Mouse (Mus musculus): ENCODE results near the gene Gemin4. TPM values are rescaled to one million over a fixed set of nuclear protein-coding genes. Genes with fewer than 3 reads are reported as not detected.

Gene Gemin4
- polyA plus RNA-seq (2015; fragmentation: Nextera tagmentation; extraction: Ambion mirVana): 28.3 and 37.0 TPM in 2 replicates

- Histone ChIP-seq H3K4me3 (peak within 1 kb of the TSS; percentile 88), H3K27me3 (no peaks in the 10 kb centered on the region), H3K36me3 (peaks cover 21% of the 10 kb centered on the region), H3K4me1 (peaks cover 20% of the 10 kb centered on the region; the same call in 1 of the 2 replicates), H3K9me3 (no peaks in the 10 kb centered on the region), H3K9ac (peak within 1 kb of the TSS; percentile 95), H3K27ac (peak within 1 kb of the TSS; percentile 95), H3K4me2 (peak within 1 kb of the TSS; percentile 77)
- WGBS: 0% methylated on average over 35 of the region's 35 CpGs
- peak; percentile 95 for ATAC-seq (ENCODE audit: borderline replicate concordance, extremely low read depth, low FRiP score, low TSS enrichment)
Observed at GRCm38 (mm10) chr11:76217390-76217800, at the start of gene Gemin4, which contains the start of gene Dbil5. Gene Gemin4 (minus strand): TSS chr11:76217664. Gene Dbil5 (plus strand): TSS chr11:76217608.

GRCm38 (mm10) chr11:76262611-76263351 lies 45.3 kb upstream of the Gemin4 start:
- Histone ChIP-seq H3K4me3 (no peak overlapping the region), H3K27ac (no peak overlapping the region), H3K9me3 (no peaks in the 10 kb centered on the region), H3K9ac (no peak overlapping the region), H3K4me1 (no peaks in the 10 kb centered on the region), H3K4me2 (no peak overlapping the region), H3K36me3 (no peaks in the 10 kb centered on the region), H3K27me3 (no peaks in the 10 kb centered on the region)
- ATAC-seq (ENCODE audit: borderline replicate concordance, extremely low read depth, low FRiP score, low TSS enrichment): no peak
- WGBS: 23% methylated on average over 19 of the region's 19 CpGs

- H3K9ac ChIP-seq: no peak overlapping the region
- H3K4me3 ChIP-seq: no peak overlapping the region
- no peaks in the 10 kb centered on the region for H3K36me3 ChIP-seq
- ATAC-seq (ENCODE audit: borderline replicate concordance, extremely low read depth, low FRiP score, low TSS enrichment): no peak
- H3K27ac ChIP-seq: no peak overlapping the region
- H3K27me3 ChIP-seq: no peaks in the 10 kb centered on the region
- no peaks in the 10 kb centered on the region for H3K9me3 ChIP-seq
- no peaks in the 10 kb centered on the region for H3K4me1 ChIP-seq
- H3K4me2 ChIP-seq: no peak overlapping the region
- 76% methylated on average over 12 of the region's 12 CpGs for WGBS
Observed at GRCm38 (mm10) chr11:76261224-76261623, 43.8 kb upstream of the Gemin4 start.

GRCm38 (mm10) chr11:76260208-76261050 lies 43.0 kb upstream of the Gemin4 start:
- Histone ChIP-seq H3K27ac (no peak overlapping the region), H3K36me3 (no peaks in the 10 kb centered on the region), H3K9me3 (no peaks in the 10 kb centered on the region), H3K4me2 (no peak overlapping the region), H3K4me3 (no peak overlapping the region), H3K9ac (no peak overlapping the region), H3K27me3 (no peaks in the 10 kb centered on the region), H3K4me1 (no peaks in the 10 kb centered on the region)
- WGBS: 72% methylated on average over 10 of the region's 10 CpGs
- ATAC-seq (ENCODE audit: borderline replicate concordance, extremely low read depth, low FRiP score, low TSS enrichment): no peak

GRCm38 (mm10) chr11:76258511-76258910 lies 41.0 kb upstream of the Gemin4 start:
- Histone ChIP-seq H3K9ac (no peak overlapping the region), H3K36me3 (no peaks in the 10 kb centered on the region), H3K9me3 (no peaks in the 10 kb centered on the region), H3K4me2 (no peak overlapping the region), H3K4me3 (no peak overlapping the region), H3K4me1 (no peaks in the 10 kb centered on the region; the same call in 1 of the 2 replicates), H3K27me3 (no peaks in the 10 kb centered on the region), H3K27ac (no peak overlapping the region)
- 73% methylated on average over 5 of the region's 6 CpGs for WGBS
- no peak for ATAC-seq (ENCODE audit: borderline replicate concordance, extremely low read depth, low FRiP score, low TSS enrichment)

- WGBS: 71% methylated on average over 4 of the region's 4 CpGs
- H3K27ac ChIP-seq: no peak overlapping the region
- no peaks in the 10 kb centered on the region for H3K9me3 ChIP-seq
- H3K4me3 ChIP-seq: no peak overlapping the region
- no peaks in the 10 kb centered on the region for H3K27me3 ChIP-seq
- H3K4me1 ChIP-seq: no peaks in the 10 kb centered on the region; the same call in 1 of the 2 replicates
- ATAC-seq (ENCODE audit: borderline replicate concordance, extremely low read depth, low FRiP score, low TSS enrichment): no peak
- H3K36me3 ChIP-seq: no peaks in the 10 kb centered on the region
- no peak overlapping the region for H3K4me2 ChIP-seq
- no peak overlapping the region for H3K9ac ChIP-seq
Observed at GRCm38 (mm10) chr11:76257386-76257785, 39.9 kb upstream of the Gemin4 start.

GRCm38 (mm10) chr11:76256129-76256528 lies 38.7 kb upstream of the Gemin4 start:
- no peak for ATAC-seq (ENCODE audit: borderline replicate concordance, extremely low read depth, low FRiP score, low TSS enrichment)
- Histone ChIP-seq H3K4me3 (no peak overlapping the region), H3K27ac (no peak overlapping the region), H3K9ac (no peak overlapping the region), H3K4me2 (no peak overlapping the region), H3K36me3 (no peaks in the 10 kb centered on the region), H3K27me3 (no peaks in the 10 kb centered on the region), H3K9me3 (no peaks in the 10 kb centered on the region), H3K4me1 (no peaks in the 10 kb centered on the region; the same call in 1 of the 2 replicates)
- 45% methylated on average over 5 of the region's 5 CpGs for WGBS

- Histone ChIP-seq H3K4me3 (no peak overlapping the region), H3K4me1 (no peaks in the 10 kb centered on the region; the same call in 1 of the 2 replicates), H3K9me3 (no peaks in the 10 kb centered on the region), H3K36me3 (no peaks in the 10 kb centered on the region), H3K4me2 (no peak overlapping the region), H3K27me3 (no peaks in the 10 kb centered on the region), H3K27ac (no peak overlapping the region), H3K9ac (no peak overlapping the region)
- ATAC-seq (ENCODE audit: borderline replicate concordance, extremely low read depth, low FRiP score, low TSS enrichment): no peak
- WGBS: 57% methylated on average over 4 of the region's 4 CpGs
Observed at GRCm38 (mm10) chr11:76255431-76256001, 38.1 kb upstream of the Gemin4 start.

GRCm38 (mm10) chr11:76253918-76254264 lies 36.4 kb upstream of the Gemin4 start:
- 59% methylated on average over 4 of the region's 4 CpGs for WGBS
- no peak overlapping the region for H3K4me2 ChIP-seq
- peak; percentile 68; the same call in 1 of the 2 replicates for ATAC-seq (ENCODE audit: borderline replicate concordance, extremely low read depth, low FRiP score, low TSS enrichment)
- H3K4me1 ChIP-seq: no peaks in the 10 kb centered on the region; the same call in 1 of the 2 replicates
- H3K4me3 ChIP-seq: no peak overlapping the region
- no peaks in the 10 kb centered on the region for H3K9me3 ChIP-seq
- peaks cover 13% of the 10 kb centered on the region for H3K36me3 ChIP-seq
- H3K9ac ChIP-seq: no peak overlapping the region
- H3K27me3 ChIP-seq: no peaks in the 10 kb centered on the region
- H3K27ac ChIP-seq: peak overlapping the region; percentile 20; the same call in 1 of the 2 replicates

- 39% methylated on average over 5 of the region's 5 CpGs for WGBS
Observed at GRCm38 (mm10) chr11:76253145-76253917, 35.9 kb upstream of the Gemin4 start.

GRCm38 (mm10) chr11:76252036-76252435 lies 34.6 kb upstream of the Gemin4 start:
- no peak overlapping the region for H3K4me2 ChIP-seq
- peaks cover 20% of the 10 kb centered on the region for H3K36me3 ChIP-seq
- H3K4me1 ChIP-seq: no peaks in the 10 kb centered on the region; the same call in 1 of the 2 replicates
- ATAC-seq (ENCODE audit: borderline replicate concordance, extremely low read depth, low FRiP score, low TSS enrichment): no peak
- no peaks in the 10 kb centered on the region for H3K27me3 ChIP-seq
- no peaks in the 10 kb centered on the region for H3K9me3 ChIP-seq
- H3K4me3 ChIP-seq: no peak overlapping the region
- 52% methylated on average over 3 of the region's 3 CpGs for WGBS
- no peak overlapping the region for H3K27ac ChIP-seq
- no peak overlapping the region for H3K9ac ChIP-seq

More at GRCm38 (mm10) chr11:76253145-76253917, 35.9 kb upstream of the Gemin4 start:
- Histone ChIP-seq H3K9ac (no peak overlapping the region), H3K36me3 (peaks cover 19% of the 10 kb centered on the region), H3K4me1 (no peaks in the 10 kb centered on the region; the same call in 1 of the 2 replicates), H3K4me2 (no peak overlapping the region), H3K9me3 (no peaks in the 10 kb centered on the region), H3K4me3 (no peak overlapping the region), H3K27ac (peak overlapping the region; percentile 20; the same call in 1 of the 2 replicates), H3K27me3 (no peaks in the 10 kb centered on the region)
- ATAC-seq (ENCODE audit: borderline replicate concordance, extremely low read depth, low FRiP score, low TSS enrichment): peak; percentile 71; the same call in 1 of the 2 replicates

Measured in lung, embryonic 15.5 days (tissue).